Mouse (Mus musculus): ENCODE measurements around the gene Cysltr1. TPM values are rescaled to one million over a fixed set of nuclear protein-coding genes. Genes with fewer than 3 reads are reported as not detected.

The Cysltr1 gene
- polyA plus RNA-seq (2016; fragmentation: Nextera tagmentation; extraction: Ambion mirVana) = 0.71 and 1.3 TPM in 2 replicates

DNA sequence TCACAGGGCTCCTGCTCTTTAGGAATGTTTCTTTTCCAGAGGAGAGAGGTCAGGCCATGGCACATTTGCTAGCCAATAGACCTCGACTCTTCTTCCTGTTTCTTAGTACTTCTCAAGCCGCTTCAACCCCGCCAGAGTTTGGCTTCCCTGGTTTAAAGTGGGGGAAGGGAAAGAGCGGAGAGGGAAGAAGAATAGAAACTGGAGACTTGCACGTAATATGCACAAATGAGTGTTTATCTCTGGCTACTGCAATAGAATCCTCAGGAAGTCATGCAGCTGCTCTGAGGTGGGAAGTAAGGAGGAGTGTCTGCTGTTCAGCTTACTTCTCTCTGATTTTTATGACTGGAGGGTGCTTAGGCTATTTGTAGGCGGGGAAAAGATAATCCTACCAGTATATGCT, at the start of gene Cysltr1:
Gene Cysltr1, minus strand, starts transcription at position 294 of the 400 bp plus-strand sequence.
- no peak within 1 kb of the TSS for H3K9ac ChIP-seq (replicated peaks)
- H3K4me2 ChIP-seq (replicated peaks) = peak within 1 kb of the TSS; percentile 17; the same call in 1 of the 2 replicates
- H3K4me3 ChIP-seq = no peak within 1 kb of the TSS
- H3K36me3 ChIP-seq = no peaks in the 10 kb centered on the region
- no peaks in the 10 kb centered on the region for H3K4me1 ChIP-seq
- no peak for ATAC-seq (ENCODE audit: low FRiP score, low read depth)
- no peaks in the 10 kb centered on the region for H3K9me3 ChIP-seq
- H3K27ac ChIP-seq (replicated peaks) = no peak within 1 kb of the TSS
- 26% methylated on average over 6 of the region's 6 CpGs for WGBS
- no peaks in the 10 kb centered on the region for H3K27me3 ChIP-seq

DNA sequence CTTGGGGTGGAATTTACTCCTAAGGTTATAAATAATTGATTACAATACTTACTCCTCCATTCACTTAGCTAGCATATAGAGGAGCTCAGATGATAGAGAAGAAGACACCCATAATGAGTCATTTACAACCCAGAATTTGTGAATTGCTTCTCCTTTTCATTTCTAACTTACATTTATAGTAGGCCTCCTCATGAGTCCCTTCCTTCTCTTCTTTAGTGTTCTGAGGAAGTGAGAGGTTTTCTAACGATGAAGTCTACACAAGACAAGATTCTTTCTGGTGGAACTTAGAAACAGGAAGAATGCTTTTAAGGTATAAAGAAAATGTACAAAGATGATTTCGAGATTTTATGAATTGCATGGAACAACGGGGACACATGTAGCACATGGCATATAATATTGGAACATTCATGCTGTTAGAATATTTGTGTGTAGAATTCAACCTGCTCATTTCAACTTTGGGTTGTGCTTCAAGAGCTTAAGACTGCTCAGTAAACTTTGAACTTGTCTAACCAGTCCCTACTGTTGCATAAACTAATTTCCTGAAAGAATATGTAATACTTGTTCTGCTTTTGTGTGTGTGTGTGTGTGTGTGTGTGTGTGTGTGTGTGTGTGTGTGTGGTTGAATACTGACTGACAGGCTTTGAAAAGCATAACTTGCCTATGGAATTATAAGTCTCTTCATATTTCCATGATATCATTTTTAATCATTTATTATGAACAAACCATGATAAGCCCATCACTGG, 31.5 kb upstream of the Cysltr1 start:
- Histone ChIP-seq H3K4me2 (replicated peaks) (no peak overlapping the region), H3K27ac (replicated peaks) (no peak overlapping the region), H3K4me1 (no peaks in the 10 kb centered on the region), H3K36me3 (no peaks in the 10 kb centered on the region), H3K4me3 (no peak overlapping the region), H3K27me3 (no peaks in the 10 kb centered on the region), H3K9me3 (no peaks in the 10 kb centered on the region), H3K9ac (replicated peaks) (no peak overlapping the region)
- ATAC-seq (ENCODE audit: low FRiP score, low read depth) = no peak
- 83% methylated on average over 3 of the region's 3 CpGs for WGBS

DNA sequence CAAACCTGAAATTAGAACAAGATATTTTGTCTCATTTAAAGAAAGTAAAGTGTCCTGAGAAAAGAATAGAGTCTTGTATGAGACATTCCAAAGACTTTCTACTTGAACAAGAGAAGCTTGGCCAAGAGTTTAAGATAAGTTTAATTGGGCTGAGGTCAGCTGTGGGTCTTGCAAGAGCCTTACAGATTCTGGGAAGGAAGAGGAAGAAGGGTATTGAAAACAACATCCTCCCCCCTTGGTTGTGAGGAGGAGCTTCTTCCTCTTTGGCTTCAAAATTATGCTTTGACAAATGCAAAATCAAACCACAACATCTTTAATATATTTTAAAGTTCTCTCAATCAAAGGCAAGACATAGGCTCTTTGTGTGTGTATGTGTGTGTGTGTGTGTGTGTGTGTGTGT, 30.1 kb upstream of the Cysltr1 start:
- Histone ChIP-seq H3K4me1 (no peaks in the 10 kb centered on the region), H3K4me2 (replicated peaks) (no peak overlapping the region), H3K4me3 (no peak overlapping the region), H3K9ac (replicated peaks) (no peak overlapping the region), H3K9me3 (no peaks in the 10 kb centered on the region), H3K36me3 (no peaks in the 10 kb centered on the region), H3K27ac (replicated peaks) (no peak overlapping the region), H3K27me3 (no peaks in the 10 kb centered on the region)
- no peak for ATAC-seq (ENCODE audit: low FRiP score, low read depth)

DNA sequence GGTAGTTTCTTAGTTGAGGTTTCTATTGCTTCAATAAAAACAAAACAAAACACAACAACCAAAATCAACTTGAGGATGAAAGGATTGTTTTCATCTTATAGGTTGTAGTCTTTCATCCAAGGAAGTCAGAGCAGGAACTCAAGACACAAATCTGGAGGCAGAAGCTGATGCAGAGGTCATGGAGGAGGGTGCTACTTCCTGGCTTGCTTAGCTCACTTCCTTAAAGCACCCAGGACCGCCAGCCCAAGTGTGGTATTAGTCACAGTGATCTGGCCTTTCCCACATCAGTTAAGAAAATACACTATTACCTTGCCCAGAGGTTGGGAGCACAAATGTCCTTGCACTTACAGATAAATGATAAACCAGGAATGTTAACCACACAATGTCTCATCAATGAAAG, 25.0 kb upstream of the Cysltr1 start:
- no peaks in the 10 kb centered on the region for H3K27me3 ChIP-seq
- H3K27ac ChIP-seq (replicated peaks) = no peak overlapping the region
- H3K9me3 ChIP-seq = no peaks in the 10 kb centered on the region
- H3K9ac ChIP-seq (replicated peaks) = no peak overlapping the region
- 72% methylated on average over 1 of the region's 1 CpGs for WGBS
- H3K4me2 ChIP-seq (replicated peaks) = no peak overlapping the region
- H3K36me3 ChIP-seq = no peaks in the 10 kb centered on the region
- H3K4me3 ChIP-seq = no peak overlapping the region
- H3K4me1 ChIP-seq = no peaks in the 10 kb centered on the region
- no peak for ATAC-seq (ENCODE audit: low FRiP score, low read depth)

DNA sequence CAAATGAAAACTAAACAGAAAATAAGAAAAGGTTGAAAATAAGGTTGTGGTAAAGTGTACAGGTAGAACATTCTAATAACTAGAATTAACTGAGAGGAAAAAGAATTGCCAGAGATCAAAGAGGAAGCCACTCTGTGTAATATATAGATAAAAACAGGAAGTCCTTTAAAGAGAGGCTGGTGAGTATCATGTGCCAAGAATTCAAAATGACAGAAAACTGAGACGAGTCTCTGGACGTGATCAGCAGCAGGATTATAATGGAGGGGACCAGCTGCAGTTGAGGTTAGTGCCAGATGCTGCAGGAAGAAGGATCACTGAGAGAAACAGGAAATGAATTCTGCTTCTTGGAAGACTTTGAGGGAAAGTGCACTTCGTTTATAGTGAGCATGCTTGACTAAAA, 20.2 kb upstream of the Cysltr1 start:
- no peak overlapping the region for H3K4me3 ChIP-seq
- 69% methylated on average over 3 of the region's 3 CpGs for WGBS

DNA sequence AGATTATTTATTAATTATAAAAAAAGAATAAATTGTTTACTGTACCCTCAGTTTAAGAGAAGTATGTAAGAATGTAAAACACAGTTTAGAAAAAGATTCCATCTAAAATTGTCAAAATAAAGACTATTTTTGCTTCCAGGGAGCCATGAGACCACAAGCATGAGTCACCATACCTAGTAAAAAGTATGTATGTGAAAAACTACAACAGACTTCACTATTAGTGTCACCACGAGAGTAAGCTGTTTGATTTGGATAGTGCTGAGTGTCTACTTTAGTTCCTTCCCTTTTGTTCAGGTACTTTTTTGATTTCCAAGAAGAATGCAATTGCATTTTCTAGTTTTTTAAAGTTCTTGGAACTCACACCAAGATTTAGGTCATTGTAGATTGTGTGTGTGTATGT, 19.0 kb upstream of the Cysltr1 start:
- Histone ChIP-seq H3K4me3 (no peak overlapping the region), H3K27me3 (no peaks in the 10 kb centered on the region), H3K4me1 (no peaks in the 10 kb centered on the region), H3K9me3 (no peaks in the 10 kb centered on the region), H3K9ac (replicated peaks) (no peak overlapping the region), H3K4me2 (replicated peaks) (no peak overlapping the region), H3K27ac (replicated peaks) (no peak overlapping the region), H3K36me3 (no peaks in the 10 kb centered on the region)
- 63% methylated on average over 1 of the region's 1 CpGs for WGBS
- ATAC-seq (ENCODE audit: low FRiP score, low read depth) = no peak

More for the DNA sequence above, 20.2 kb upstream of the Cysltr1 start:
- Histone ChIP-seq H3K9ac (replicated peaks) (no peak overlapping the region), H3K4me1 (no peaks in the 10 kb centered on the region), H3K4me2 (replicated peaks) (no peak overlapping the region), H3K36me3 (no peaks in the 10 kb centered on the region), H3K9me3 (no peaks in the 10 kb centered on the region), H3K27ac (replicated peaks) (no peak overlapping the region), H3K27me3 (no peaks in the 10 kb centered on the region)
- no peak for ATAC-seq (ENCODE audit: low FRiP score, low read depth)

DNA sequence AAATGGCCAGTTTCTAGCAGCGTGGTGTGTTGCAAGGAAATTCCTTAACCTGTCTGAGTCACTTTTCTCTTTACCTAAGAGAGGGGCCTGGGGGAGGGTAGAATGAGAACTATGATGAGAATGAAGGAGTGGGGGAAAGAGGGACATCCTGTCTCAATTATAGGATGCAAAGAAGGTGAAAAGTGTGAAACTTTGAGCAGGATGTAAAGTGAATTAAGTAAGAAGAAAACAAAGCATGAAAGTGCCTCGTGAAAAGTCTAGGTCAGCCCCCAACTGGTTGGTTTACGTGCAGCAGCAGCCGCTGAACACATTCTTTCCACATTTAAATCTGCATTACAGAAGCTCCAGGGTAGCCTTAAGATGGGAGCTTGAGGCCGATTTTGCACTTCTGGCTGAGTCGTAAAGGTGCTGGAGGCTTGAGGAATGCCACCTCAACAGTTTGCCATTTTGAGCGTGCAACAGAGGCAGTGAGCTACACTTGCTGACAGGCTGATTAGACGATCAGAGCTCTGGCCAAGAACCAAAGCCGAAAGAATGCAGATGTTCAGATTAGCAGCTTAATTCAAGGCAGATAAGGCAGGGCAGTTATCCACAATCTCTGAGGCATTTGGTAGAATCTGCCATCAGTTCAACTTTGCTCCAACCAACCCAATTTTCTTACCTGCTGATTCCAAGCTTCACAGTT, 763 bp downstream of the Cysltr1 start:
- 18% methylated on average over 9 of the region's 9 CpGs for WGBS
- Histone ChIP-seq H3K27me3 (no peaks in the 10 kb centered on the region), H3K27ac (replicated peaks) (no peak overlapping the region), H3K4me2 (replicated peaks) (peak overlapping the region; percentile 17; the same call in 1 of the 2 replicates), H3K9me3 (no peaks in the 10 kb centered on the region), H3K4me3 (no peak overlapping the region), H3K36me3 (no peaks in the 10 kb centered on the region), H3K9ac (replicated peaks) (no peak overlapping the region), H3K4me1 (no peaks in the 10 kb centered on the region)
- no peak for ATAC-seq (ENCODE audit: low FRiP score, low read depth)

DNA sequence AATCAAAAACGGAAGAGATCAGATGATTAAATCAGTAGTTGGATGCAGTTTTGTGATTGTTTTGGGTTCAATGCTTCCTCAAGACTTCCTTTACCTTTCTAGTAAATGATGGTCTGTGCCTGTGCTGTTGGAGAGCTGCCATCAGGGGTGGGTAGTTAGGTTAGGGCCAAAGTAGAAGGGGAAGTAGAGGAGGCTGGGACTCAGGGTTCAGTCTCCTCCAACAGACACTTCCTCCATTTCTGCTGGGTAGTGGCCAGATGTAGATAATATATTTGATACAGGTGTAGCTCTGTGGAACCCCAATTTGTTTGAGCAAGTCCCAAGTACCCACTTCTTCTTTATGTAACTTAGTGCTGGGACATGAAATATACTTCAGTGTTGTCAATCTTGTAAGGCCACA, 7.6 kb downstream of the Cysltr1 start:
- no peak for ATAC-seq (ENCODE audit: low FRiP score, low read depth)
- no peak overlapping the region for H3K27ac ChIP-seq (replicated peaks)
- no peaks in the 10 kb centered on the region for H3K36me3 ChIP-seq
- H3K4me3 ChIP-seq = no peak overlapping the region
- 83% methylated on average over 1 of the region's 1 CpGs for WGBS
- no peaks in the 10 kb centered on the region for H3K27me3 ChIP-seq
- H3K4me1 ChIP-seq = no peaks in the 10 kb centered on the region
- H3K4me2 ChIP-seq (replicated peaks) = no peak overlapping the region
- H3K9ac ChIP-seq (replicated peaks) = no peak overlapping the region
- no peaks in the 10 kb centered on the region for H3K9me3 ChIP-seq

DNA sequence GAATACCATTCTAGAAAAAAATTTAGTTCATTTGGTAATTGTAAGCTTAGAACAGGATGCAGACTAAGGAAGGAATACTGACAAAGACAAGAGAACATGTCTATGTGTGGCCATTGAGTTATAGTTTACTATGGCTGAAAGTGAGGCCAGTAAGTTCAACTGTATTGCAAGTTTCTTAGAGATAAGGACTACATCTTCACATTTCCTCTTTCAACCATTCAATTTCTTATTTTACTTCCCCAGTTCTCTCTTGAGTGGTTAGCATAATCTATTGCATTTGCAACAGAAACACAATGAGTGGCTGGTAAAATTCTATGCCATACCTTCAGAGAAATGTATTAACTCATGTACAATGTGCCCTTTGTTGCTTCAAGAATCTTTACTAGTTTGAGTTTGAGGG, 9.6 kb downstream of the Cysltr1 start:
- H3K27me3 ChIP-seq = no peaks in the 10 kb centered on the region
- H3K9ac ChIP-seq (replicated peaks) = no peak overlapping the region
- ATAC-seq (ENCODE audit: low FRiP score, low read depth) = no peak
- no peak overlapping the region for H3K4me3 ChIP-seq
- no peaks in the 10 kb centered on the region for H3K36me3 ChIP-seq
- no peaks in the 10 kb centered on the region for H3K9me3 ChIP-seq
- H3K4me1 ChIP-seq = no peaks in the 10 kb centered on the region
- H3K27ac ChIP-seq (replicated peaks) = no peak overlapping the region
- no peak overlapping the region for H3K4me2 ChIP-seq (replicated peaks)

DNA sequence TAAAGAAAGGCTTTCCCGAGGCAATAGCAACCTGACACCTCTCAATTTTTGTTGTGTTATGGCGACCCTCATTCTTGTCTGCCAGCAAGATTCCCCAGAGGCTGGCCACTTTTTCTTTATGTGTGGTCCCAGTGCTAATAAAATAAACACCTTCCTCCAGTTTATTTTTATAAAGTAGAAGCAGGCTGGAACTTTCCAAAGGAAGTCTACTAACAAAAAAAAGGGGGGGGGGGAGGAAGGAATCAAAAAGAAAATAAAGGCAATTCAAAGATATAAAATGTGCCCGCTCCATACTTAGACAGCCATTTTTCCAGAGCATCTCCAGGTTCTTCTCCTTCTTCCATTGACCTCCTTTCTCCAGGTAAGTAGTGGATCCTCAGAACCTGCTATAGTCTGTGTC, 20.6 kb downstream of the Cysltr1 start, which contains the start of gene Gm5127:
Gene Gm5127, plus strand, starts transcription at position 301 of the 400 bp plus-strand sequence.
- Histone ChIP-seq H3K36me3 (no peaks in the 10 kb centered on the region), H3K9me3 (no peaks in the 10 kb centered on the region), H3K4me1 (no peaks in the 10 kb centered on the region), H3K4me3 (no peak within 1 kb of the TSS), H3K4me2 (replicated peaks) (no peak within 1 kb of the TSS), H3K9ac (replicated peaks) (no peak within 1 kb of the TSS), H3K27me3 (no peaks in the 10 kb centered on the region), H3K27ac (replicated peaks) (no peak within 1 kb of the TSS)
- ATAC-seq (ENCODE audit: low FRiP score, low read depth) = no peak
- WGBS = 62% methylated on average over 3 of the region's 3 CpGs

DNA sequence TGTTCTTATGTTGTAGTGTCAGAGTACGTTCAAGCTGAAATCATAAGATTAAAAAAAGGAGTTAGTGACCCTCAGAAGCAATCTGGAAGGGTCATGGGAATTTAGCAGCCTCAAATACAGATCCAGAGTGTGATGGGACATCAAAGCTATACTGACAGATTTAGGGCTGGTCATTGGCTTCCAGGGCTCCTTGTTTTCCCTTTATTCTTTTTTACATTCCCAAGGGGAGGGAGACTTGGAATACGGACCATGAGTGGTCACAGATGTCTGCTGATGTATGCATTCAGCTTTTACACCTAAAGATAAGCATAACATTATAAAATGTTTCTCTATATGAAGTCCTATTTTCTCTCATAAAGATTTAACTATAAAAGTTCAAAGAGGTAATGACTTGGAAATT, 21.3 kb downstream of the Cysltr1 start:
- no peak overlapping the region for H3K27ac ChIP-seq (replicated peaks)
- no peak overlapping the region for H3K9ac ChIP-seq (replicated peaks)
- ATAC-seq (ENCODE audit: low FRiP score, low read depth) = no peak
- no peak overlapping the region for H3K4me2 ChIP-seq (replicated peaks)
- WGBS = 36% methylated on average over 2 of the region's 2 CpGs
- no peak overlapping the region for H3K4me3 ChIP-seq
- no peaks in the 10 kb centered on the region for H3K36me3 ChIP-seq
- H3K9me3 ChIP-seq = no peaks in the 10 kb centered on the region
- no peaks in the 10 kb centered on the region for H3K27me3 ChIP-seq
- H3K4me1 ChIP-seq = no peaks in the 10 kb centered on the region

DNA sequence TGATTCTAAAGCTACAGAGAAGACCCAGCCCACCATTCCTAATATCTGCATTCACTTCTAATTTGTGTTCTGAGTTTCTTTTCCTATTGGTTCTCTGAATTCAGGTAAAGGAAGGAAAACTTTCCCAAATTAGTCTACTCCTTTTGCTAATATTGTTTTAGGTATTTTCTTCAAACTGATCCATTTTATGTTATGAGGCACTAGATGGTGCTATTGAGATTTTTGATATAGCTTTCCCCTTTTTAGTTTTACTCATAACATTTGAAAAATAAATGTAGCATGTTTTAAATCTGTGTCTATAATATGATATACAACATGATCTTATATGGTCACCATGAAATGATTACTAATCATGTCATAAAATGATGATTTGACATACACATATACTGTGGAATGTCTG, 23.1 kb downstream of the Cysltr1 start:
- no peak overlapping the region for H3K9ac ChIP-seq (replicated peaks)
- no peak overlapping the region for H3K4me2 ChIP-seq (replicated peaks)
- H3K4me3 ChIP-seq = no peak overlapping the region
- no peaks in the 10 kb centered on the region for H3K4me1 ChIP-seq
- no peaks in the 10 kb centered on the region for H3K27me3 ChIP-seq
- H3K36me3 ChIP-seq = no peaks in the 10 kb centered on the region
- ATAC-seq (ENCODE audit: low FRiP score, low read depth) = no peak
- no peak overlapping the region for H3K27ac ChIP-seq (replicated peaks)
- no peaks in the 10 kb centered on the region for H3K9me3 ChIP-seq

Measured in midbrain, embryonic 12.5 days (tissue).